Mouse (Mus musculus) mouse embryonic stem cell (cell line): ENCODE results near the gene N4bp2l2.
"Not testable (repeated sequence)": the region's sequence is repeated elsewhere in the genome, so short reads cannot be mapped to it uniquely, and the experiment has no call there.

ENCODE experiments used
- in situ Hi-C, 2 experiments: fragments of 300-500 bp; cut with MboI; formaldehyde crosslinking; loops; 1 replicate in 1 of 2; 3 replicates in 1 of 2; pipeline ENCODE4 v1.14.3; 2019 to 2020; ENCODE audit warnings: low sequenced_read_pairs in 2 of 2, low pct_unique_long_range_greater_than_20kb in 1 of 2, mixed read lengths in 1 of 2; ENCODE audit not compliant: unreplicated experiment in 1 of 2

Gene N4bp2l2

GRCm38 (mm10) chr5:150654548-150654947 lies 11.4 kb downstream of the N4bp2l2 start:
- in situ Hi-C loops = no loop called here

- in situ Hi-C loops = no loop called here
Observed at GRCm38 (mm10) chr5:150652578-150652977, 13.4 kb downstream of the N4bp2l2 start.

GRCm38 (mm10) chr5:150644926-150645325 lies 21.1 kb downstream of the N4bp2l2 start:
- in situ Hi-C loops = no loop called here

GRCm38 (mm10) chr5:150643390-150643789 lies 22.6 kb downstream of the N4bp2l2 start:
- in situ Hi-C loops = not testable (repeated sequence)

- in situ Hi-C loops = no loop called here
Observed at GRCm38 (mm10) chr5:150641440-150641839, 24.5 kb downstream of the N4bp2l2 start.

GRCm38 (mm10) chr5:150629692-150630091 lies 36.3 kb downstream of the N4bp2l2 start:
- in situ Hi-C loops = no loop called here

GRCm38 (mm10) chr5:150629272-150629671 lies 36.7 kb downstream of the N4bp2l2 start:
- in situ Hi-C loops = no loop called here

GRCm38 (mm10) chr5:150625528-150625927 lies 40.5 kb downstream of the N4bp2l2 start:
- in situ Hi-C loops = no loop called here

GRCm38 (mm10) chr5:150622792-150623191 lies 43.2 kb downstream of the N4bp2l2 start:
- in situ Hi-C loops = no loop called here

- in situ Hi-C loops = no loop called here
Observed at GRCm38 (mm10) chr5:150621592-150621991, 44.4 kb downstream of the N4bp2l2 start.

- in situ Hi-C loops = no loop called here
Observed at GRCm38 (mm10) chr5:150620588-150621135, 45.3 kb downstream of the N4bp2l2 start.

- in situ Hi-C loops = no loop called here
Observed at GRCm38 (mm10) chr5:150618599-150619355, 47.2 kb downstream of the N4bp2l2 start.

GRCm38 (mm10) chr5:150616731-150617130 lies 49.3 kb downstream of the N4bp2l2 start:
- in situ Hi-C loops = no loop called here

- in situ Hi-C loops = no loop called here
Observed at GRCm38 (mm10) chr5:150616216-150616615, 49.8 kb downstream of the N4bp2l2 start.

- in situ Hi-C loops = no loop called here
Observed at GRCm38 (mm10) chr5:150614054-150614453, 51.9 kb downstream of the N4bp2l2 start.

- in situ Hi-C loops = no loop called here
Observed at GRCm38 (mm10) chr5:150611697-150612096, 54.3 kb downstream of the N4bp2l2 start.

GRCm38 (mm10) chr5:150611136-150611535 lies 54.8 kb downstream of the N4bp2l2 start:
- in situ Hi-C loops = no loop called here

GRCm38 (mm10) chr5:150607631-150608030 lies 58.4 kb downstream of the N4bp2l2 start:
- in situ Hi-C loops = no loop called here

GRCm38 (mm10) chr5:150606131-150606530 lies 59.9 kb downstream of the N4bp2l2 start:
- in situ Hi-C loops = no loop called here
